Mouse (Mus musculus): ENCODE data around the gene Dapp1.

DNA sequence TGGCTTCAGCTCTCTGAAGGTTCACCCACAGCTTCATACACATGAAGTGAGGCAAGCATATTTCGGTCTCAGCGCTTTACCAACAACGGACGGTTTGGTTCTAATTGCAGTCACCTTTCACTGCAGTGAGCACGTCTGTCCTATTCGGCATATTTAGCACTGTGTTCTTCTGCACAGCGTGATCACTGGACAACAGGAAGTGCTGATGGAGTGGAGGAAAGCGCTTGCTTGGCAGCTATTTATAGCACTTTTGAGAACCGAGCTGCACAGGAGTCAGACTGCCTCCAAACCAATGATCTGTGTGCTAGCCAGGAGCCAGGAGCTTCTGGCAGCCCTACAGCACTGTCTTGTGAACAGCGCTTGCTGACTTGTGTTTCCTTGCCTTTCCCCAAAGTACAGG is 44.9 kb upstream of the Dapp1 start:
- TF ChIP-seq USF1 (IDR thresholded peaks at IDR 0.05; ENCODE audit: low read depth): no peak
- no peak for TF ChIP-seq POLR2A (IDR thresholded peaks at IDR 0.05; ENCODE audit: insufficient read length, low read depth)
- TF ChIP-seq TCF12 (IDR thresholded peaks at IDR 0.05; ENCODE audit: insufficient read depth, poor library complexity, severe bottlenecking): no peak
- no peak for TF ChIP-seq E2F4 (IDR thresholded peaks at IDR 0.05; ENCODE audit: insufficient read depth)
- TF ChIP-seq SRF (IDR thresholded peaks at IDR 0.05; ENCODE audit: control insufficient read depth, insufficient read length, low read depth): no peak
- no peak for TF ChIP-seq CEBPB (IDR thresholded peaks at IDR 0.05; ENCODE audit: insufficient read depth, poor library complexity, severe bottlenecking)
- TF ChIP-seq POLR2AphosphoS2 (IDR thresholded peaks at IDR 0.05; ENCODE audit: insufficient read length, low read depth): no peak
- TF ChIP-seq MYOD1 (IDR thresholded peaks at IDR 0.05; ENCODE audit: control insufficient read depth in 1 of 3, insufficient read length in 2 of 3, low read depth in 2 of 3): no peak

Measured in myocyte (in vitro differentiated cells).